Mouse (Mus musculus): Measurements from ENCODE around the gene Armc2. TPM values are rescaled to one million over a fixed set of nuclear protein-coding genes. Genes with fewer than 3 reads are reported as not detected.

Gene Armc2
- 1.5 and 3.4 TPM in 2 replicates for polyA plus RNA-seq (2016; fragmentation: Nextera tagmentation; extraction: Ambion mirVana)

GRCm38 (mm10) chr10:42018016-42018949 is at the start of gene Armc2:
Gene Armc2, minus strand, starts transcription at chr10:42018442.
- H3K27me3 ChIP-seq (ENCODE audit: low read depth, poor library complexity, severe bottlenecking): peaks cover 25% of the 10 kb centered on the region
- peak; percentile 83 for DNase-seq (ENCODE audit: low spot score)
- H3K9me3 ChIP-seq (replicated peaks): no peaks in the 10 kb centered on the region
- peak within 1 kb of the TSS; percentile 75 for H3K27ac ChIP-seq
- WGBS: 3% methylated on average over 57 of the region's 58 CpGs
- H3K4me3 ChIP-seq: peak within 1 kb of the TSS; percentile 71
- no peaks in the 10 kb centered on the region for H3K36me3 ChIP-seq
- peaks cover 25% of the 10 kb centered on the region for H3K4me1 ChIP-seq

DNA sequence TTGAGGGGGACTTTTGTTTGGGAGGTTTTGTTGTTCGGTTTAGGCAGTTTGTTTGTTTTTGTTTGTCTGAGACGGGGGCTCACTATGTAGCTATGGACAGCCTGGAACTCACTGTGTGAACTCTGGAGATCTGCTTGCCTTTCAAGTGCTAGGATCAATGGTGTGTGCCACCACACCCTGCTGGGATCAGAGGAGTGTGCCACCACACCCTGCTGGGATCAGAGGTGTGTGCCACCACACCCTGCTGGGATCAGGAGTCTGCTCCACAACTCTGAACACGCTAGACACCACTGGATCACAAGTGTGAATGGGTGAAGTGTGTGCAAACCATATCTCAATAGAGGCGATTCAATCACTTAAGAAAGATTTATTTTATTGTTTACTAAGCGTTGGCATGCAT is 46.2 kb upstream of the Armc2 start:
- no peaks in the 10 kb centered on the region for H3K27me3 ChIP-seq (ENCODE audit: low read depth, poor library complexity, severe bottlenecking)
- H3K9me3 ChIP-seq (replicated peaks): no peaks in the 10 kb centered on the region
- 50% methylated on average over 5 of the region's 5 CpGs for WGBS
- H3K4me3 ChIP-seq: no peak overlapping the region
- H3K36me3 ChIP-seq: no peaks in the 10 kb centered on the region
- H3K4me1 ChIP-seq: peaks cover 7% of the 10 kb centered on the region; the same call in 1 of the 2 replicates
- no peak for DNase-seq (ENCODE audit: low spot score)
- no peak overlapping the region for H3K27ac ChIP-seq

- no peak overlapping the region for H3K4me3 ChIP-seq
Observed at GRCm38 (mm10) chr10:42059522-42059921, 41.3 kb upstream of the Armc2 start.

DNA sequence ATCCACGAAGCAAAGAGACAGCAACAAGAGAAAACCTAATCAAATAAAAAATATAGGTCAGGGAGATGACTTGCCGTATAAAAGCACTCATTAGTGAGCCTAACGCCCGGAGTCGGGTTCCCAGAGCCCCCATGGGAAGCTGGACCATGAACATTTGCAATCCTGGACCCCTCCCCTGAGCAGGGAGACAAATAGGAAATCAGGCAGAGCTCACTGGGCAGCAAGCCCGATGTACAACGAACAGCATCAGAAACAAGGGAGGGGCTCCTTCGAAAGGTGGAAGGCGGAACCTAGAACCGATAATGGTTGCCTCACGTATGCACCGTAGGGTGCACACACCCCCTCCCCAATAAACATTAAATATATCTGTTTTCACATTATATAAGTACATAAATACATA is 39.5 kb upstream of the Armc2 start:
- DNase-seq (ENCODE audit: low spot score): no peak
- Histone ChIP-seq H3K27me3 (ENCODE audit: low read depth, poor library complexity, severe bottlenecking) (no peaks in the 10 kb centered on the region), H3K36me3 (no peaks in the 10 kb centered on the region), H3K4me3 (peak overlapping the region; percentile 25; the same call in 1 of the 2 replicates), H3K27ac (peak overlapping the region; percentile 78), H3K9me3 (replicated peaks) (no peaks in the 10 kb centered on the region), H3K4me1 (peaks cover 31% of the 10 kb centered on the region)
- 82% methylated on average over 12 of the region's 12 CpGs for WGBS

More at GRCm38 (mm10) chr10:42059522-42059921, 41.3 kb upstream of the Armc2 start:
- WGBS: 97% methylated on average over 8 of the region's 8 CpGs
- Histone ChIP-seq H3K4me1 (peaks cover 32% of the 10 kb centered on the region), H3K36me3 (no peaks in the 10 kb centered on the region), H3K9me3 (replicated peaks) (no peaks in the 10 kb centered on the region), H3K27ac (no peak overlapping the region), H3K27me3 (ENCODE audit: low read depth, poor library complexity, severe bottlenecking) (no peaks in the 10 kb centered on the region)
- DNase-seq (ENCODE audit: low spot score): no peak

GRCm38 (mm10) chr10:42057231-42057601 is 39.0 kb upstream of the Armc2 start:
- WGBS: 51% methylated on average over 11 of the region's 11 CpGs

DNA sequence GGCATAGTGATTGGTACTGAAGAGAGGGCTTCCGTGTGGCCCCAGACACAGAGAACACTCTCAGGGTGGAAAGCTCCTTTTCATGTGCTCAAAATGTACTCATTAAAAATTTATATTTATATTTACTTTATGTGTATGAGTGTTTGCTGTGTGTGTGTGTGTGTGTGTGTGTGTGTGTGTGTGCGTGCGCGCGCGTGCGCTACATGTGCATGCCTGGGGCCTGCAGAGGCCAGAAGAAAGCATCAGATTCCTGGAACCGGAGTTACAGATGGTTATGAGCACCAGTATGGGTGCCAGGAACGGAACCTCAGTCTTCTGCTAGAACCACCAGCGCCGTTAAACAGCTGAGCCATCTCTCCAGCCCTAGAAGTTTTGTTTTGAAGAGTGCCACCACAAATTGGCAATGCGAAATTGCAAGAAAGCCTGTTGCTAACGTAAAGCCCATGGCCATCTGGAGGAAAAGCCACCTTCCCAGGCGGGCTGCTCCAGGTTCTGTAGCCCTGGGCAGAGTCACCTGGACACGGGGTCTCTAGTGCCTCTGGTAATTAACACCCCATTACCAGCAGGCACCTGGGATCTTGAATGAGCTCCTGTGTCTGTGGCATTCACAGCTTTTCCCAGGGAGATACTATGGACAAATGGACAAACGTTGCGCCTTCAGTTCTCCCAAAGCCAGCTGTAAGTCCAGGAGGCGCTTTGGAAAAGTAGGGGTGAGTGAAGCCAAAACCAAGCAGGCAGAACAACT is 38.4 kb upstream of the Armc2 start:
- WGBS: 74% methylated on average over 18 of the region's 18 CpGs
- Histone ChIP-seq H3K4me1 (peaks cover 31% of the 10 kb centered on the region), H3K27ac (peak overlapping the region; percentile 78), H3K36me3 (no peaks in the 10 kb centered on the region), H3K27me3 (ENCODE audit: low read depth, poor library complexity, severe bottlenecking) (no peaks in the 10 kb centered on the region), H3K4me3 (peak overlapping the region; percentile 25), H3K9me3 (replicated peaks) (no peaks in the 10 kb centered on the region)
- peak; percentile 53 for DNase-seq (ENCODE audit: low spot score)

More at GRCm38 (mm10) chr10:42057231-42057601, 39.0 kb upstream of the Armc2 start:
- peak overlapping the region; percentile 78 for H3K27ac ChIP-seq
- peak overlapping the region; percentile 25 for H3K4me3 ChIP-seq
- no peaks in the 10 kb centered on the region for H3K27me3 ChIP-seq (ENCODE audit: low read depth, poor library complexity, severe bottlenecking)
- H3K36me3 ChIP-seq: no peaks in the 10 kb centered on the region
- no peaks in the 10 kb centered on the region for H3K9me3 ChIP-seq (replicated peaks)
- peaks cover 31% of the 10 kb centered on the region for H3K4me1 ChIP-seq
- peak; percentile 42 for DNase-seq (ENCODE audit: low spot score)

DNA sequence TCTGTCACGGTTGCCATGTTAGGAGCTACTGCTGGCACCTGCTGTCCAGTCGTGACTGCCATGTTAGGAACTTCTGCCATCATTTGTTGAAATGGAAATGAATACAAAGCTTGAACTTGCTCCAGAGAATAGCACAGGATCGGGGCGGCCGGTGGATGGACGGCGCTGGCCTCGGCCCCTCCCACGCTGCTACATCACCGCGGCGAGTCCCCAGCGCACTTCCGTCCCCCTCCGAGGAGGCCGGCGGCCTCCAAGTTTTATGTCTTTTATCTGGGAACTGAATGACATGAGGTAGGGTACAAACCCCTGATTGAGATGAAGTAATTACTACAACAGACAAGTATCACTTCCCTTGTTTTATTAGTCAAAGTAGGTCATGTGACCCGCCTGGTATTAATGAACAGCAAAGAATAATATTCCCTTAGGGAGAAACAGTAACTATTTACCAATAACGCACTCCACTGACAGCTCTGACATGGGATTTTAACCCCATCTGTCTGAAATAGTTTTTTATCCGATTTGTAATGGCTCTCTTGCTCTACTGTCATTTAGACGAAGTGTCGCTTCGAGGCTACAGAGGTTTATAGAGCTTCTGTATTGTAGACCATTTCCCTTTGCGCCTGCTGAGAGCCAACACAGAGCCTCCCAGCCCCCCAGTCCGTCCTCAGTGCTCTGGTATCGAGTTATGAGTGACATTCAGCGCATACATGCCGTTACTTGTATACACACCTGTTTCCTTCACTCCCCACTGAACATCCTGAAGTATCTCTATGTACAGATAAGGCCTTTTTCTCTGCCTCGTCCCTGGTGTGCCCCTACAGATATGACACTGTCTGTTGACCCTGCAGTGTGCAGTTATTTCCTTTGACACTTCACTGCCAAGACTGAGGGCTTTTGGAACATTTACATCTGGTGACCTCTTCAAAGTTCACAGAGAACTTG is 37.3 kb upstream of the Armc2 start:
- Histone ChIP-seq H3K9me3 (replicated peaks) (no peaks in the 10 kb centered on the region), H3K27me3 (ENCODE audit: low read depth, poor library complexity, severe bottlenecking) (no peaks in the 10 kb centered on the region), H3K4me1 (peaks cover 36% of the 10 kb centered on the region), H3K4me3 (peak overlapping the region; percentile 29; the same call in 1 of the 2 replicates), H3K27ac (peak overlapping the region; percentile 25; the same call in 1 of the 2 replicates), H3K36me3 (no peaks in the 10 kb centered on the region)
- DNase-seq (ENCODE audit: low spot score): no peak
- 69% methylated on average over 29 of the region's 29 CpGs for WGBS

- Histone ChIP-seq H3K27ac (0 out of 2 replicates have a peak overlapping the region, but pooled peaks have one; percentile 26), H3K9me3 (replicated peaks) (no peaks in the 10 kb centered on the region), H3K36me3 (no peaks in the 10 kb centered on the region), H3K27me3 (ENCODE audit: low read depth, poor library complexity, severe bottlenecking) (no peaks in the 10 kb centered on the region), H3K4me1 (peaks cover 14% of the 10 kb centered on the region), H3K4me3 (no peak overlapping the region)
- no peak for DNase-seq (ENCODE audit: low spot score)
- 90% methylated on average over 6 of the region's 6 CpGs for WGBS
Observed at GRCm38 (mm10) chr10:42051069-42051468, 32.8 kb upstream of the Armc2 start.

GRCm38 (mm10) chr10:42048648-42049047 is 30.4 kb upstream of the Armc2 start:
- no peak overlapping the region for H3K4me3 ChIP-seq
- no peak overlapping the region for H3K27ac ChIP-seq
- no peak for DNase-seq (ENCODE audit: low spot score)
- 93% methylated on average over 8 of the region's 8 CpGs for WGBS
- no peaks in the 10 kb centered on the region for H3K9me3 ChIP-seq (replicated peaks)
- H3K36me3 ChIP-seq: no peaks in the 10 kb centered on the region
- no peaks in the 10 kb centered on the region for H3K27me3 ChIP-seq (ENCODE audit: low read depth, poor library complexity, severe bottlenecking)
- H3K4me1 ChIP-seq: peaks cover 6% of the 10 kb centered on the region; the same call in 1 of the 2 replicates

GRCm38 (mm10) chr10:42044574-42044973 is 26.3 kb upstream of the Armc2 start:
- H3K4me1 ChIP-seq: peaks cover 21% of the 10 kb centered on the region
- no peak overlapping the region for H3K4me3 ChIP-seq
- 87% methylated on average over 10 of the region's 10 CpGs for WGBS
- H3K27me3 ChIP-seq (ENCODE audit: low read depth, poor library complexity, severe bottlenecking): no peaks in the 10 kb centered on the region
- no peaks in the 10 kb centered on the region for H3K9me3 ChIP-seq (replicated peaks)
- DNase-seq (ENCODE audit: low spot score): no peak
- H3K36me3 ChIP-seq: no peaks in the 10 kb centered on the region
- H3K27ac ChIP-seq: no peak overlapping the region

DNA sequence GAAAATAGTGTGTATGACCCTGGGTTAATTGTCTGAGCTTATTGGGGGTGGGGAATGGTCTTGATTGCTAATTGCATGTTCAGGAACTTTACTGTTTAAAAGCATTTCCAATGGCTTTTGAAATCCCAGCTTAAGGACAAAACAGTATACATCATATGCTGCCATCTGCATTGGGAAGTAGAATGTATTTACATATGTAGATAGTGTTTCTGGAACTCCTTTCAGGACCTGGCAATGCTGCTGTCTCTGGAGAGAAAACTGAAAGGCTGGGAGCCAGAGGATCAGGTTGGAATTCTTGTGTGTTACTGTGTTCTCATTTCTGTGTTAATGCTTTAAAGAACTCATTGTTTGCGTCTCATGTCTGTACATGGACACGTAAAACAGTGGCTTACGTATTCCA is 25.1 kb upstream of the Armc2 start:
- no peaks in the 10 kb centered on the region for H3K36me3 ChIP-seq
- no peaks in the 10 kb centered on the region for H3K9me3 ChIP-seq (replicated peaks)
- no peak overlapping the region for H3K27ac ChIP-seq
- no peak overlapping the region for H3K4me3 ChIP-seq
- H3K27me3 ChIP-seq (ENCODE audit: low read depth, poor library complexity, severe bottlenecking): no peaks in the 10 kb centered on the region
- peaks cover 26% of the 10 kb centered on the region for H3K4me1 ChIP-seq
- no peak for DNase-seq (ENCODE audit: low spot score)
- 97% methylated on average over 3 of the region's 3 CpGs for WGBS

DNA sequence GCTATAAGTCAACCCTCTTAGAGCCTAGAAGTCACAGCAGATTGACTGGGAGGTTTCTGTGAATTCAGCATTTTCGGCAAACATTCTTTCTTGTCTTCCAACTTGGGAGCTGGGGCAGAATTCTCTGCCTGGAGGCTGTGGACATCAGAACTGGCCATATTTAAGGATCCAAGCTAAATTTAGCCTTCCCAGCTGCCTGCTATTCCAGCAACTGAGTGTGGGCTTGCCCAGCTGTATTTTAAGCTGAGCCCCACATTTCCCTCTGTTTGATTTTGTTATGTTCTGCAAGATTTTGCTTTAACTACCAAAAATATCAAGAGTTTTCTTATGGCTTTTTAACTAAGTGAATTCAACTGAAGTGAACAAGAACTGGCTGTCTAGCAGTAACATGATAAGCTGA is 24.6 kb upstream of the Armc2 start:
- Histone ChIP-seq H3K9me3 (replicated peaks) (no peaks in the 10 kb centered on the region), H3K36me3 (no peaks in the 10 kb centered on the region), H3K27ac (peak overlapping the region; percentile 65; the same call in 1 of the 2 replicates), H3K4me1 (peaks cover 26% of the 10 kb centered on the region), H3K27me3 (ENCODE audit: low read depth, poor library complexity, severe bottlenecking) (no peaks in the 10 kb centered on the region), H3K4me3 (no peak overlapping the region)
- WGBS: 70% methylated on average over 1 of the region's 1 CpGs
- DNase-seq (ENCODE audit: low spot score): no peak
